ENCODE assay signal across 10 mouse cellular contexts in the genomic region with DNA sequence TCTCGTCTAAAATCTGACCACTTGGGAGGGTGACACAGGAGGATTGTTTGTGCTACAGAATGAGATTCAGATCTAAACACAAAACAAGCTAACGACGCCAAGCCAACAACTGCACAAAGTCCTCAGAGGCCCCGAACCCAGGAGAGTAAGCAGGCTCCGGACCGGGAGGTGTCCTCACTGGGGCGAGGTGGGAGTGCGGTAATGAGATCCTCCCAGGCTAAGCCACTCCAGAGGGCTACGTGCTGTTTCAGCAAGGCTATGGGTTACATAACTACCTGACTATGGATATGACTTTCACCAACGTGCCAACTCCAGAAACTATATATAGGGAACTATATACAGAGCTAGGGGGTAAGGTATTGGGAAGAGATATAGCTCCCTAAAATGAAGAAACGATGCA.
"Had no signal": no experiment of that assay in that cellular context is flagged by ENCODE, and none has a peak within 500 bp of the region (broad histone marks: within the 10 kb centered on the region; RNA-seq: fewer than 3 reads in every experiment).

No protein-coding gene starts in this region.

- H3K4me3 ChIP-seq: limb, embryonic 15.5 days; liver, embryonic 13.5 days; midbrain, embryonic 13.5 days had no signal

- DNase-seq: kidney, postnatal 36 days; layer of hippocampus, adult 9-11 months; layer of hippocampus, postnatal 36 days; liver, embryonic 13.5 days; lung, adult 18-20 months; right cerebral cortex, postnatal 14 days; thymus, postnatal 36 days had no signal

- H3K27ac ChIP-seq: kidney, postnatal 0 days; limb, embryonic 15.5 days; liver, embryonic 13.5 days; midbrain, embryonic 13.5 days had no signal

- H3K9ac ChIP-seq: limb, embryonic 15.5 days; liver, embryonic 13.5 days; midbrain, embryonic 13.5 days had no signal

- H3K9me3 ChIP-seq: limb, embryonic 15.5 days; liver, embryonic 13.5 days; midbrain, embryonic 13.5 days had no signal

- H3K4me2 ChIP-seq: limb, embryonic 15.5 days; liver, embryonic 13.5 days; midbrain, embryonic 13.5 days had no signal

- H3K4me1 ChIP-seq: limb, embryonic 15.5 days; liver, embryonic 13.5 days; midbrain, embryonic 13.5 days had no signal

- H3K27me3 ChIP-seq: limb, embryonic 15.5 days; liver, embryonic 13.5 days; midbrain, embryonic 13.5 days had no signal

- ATAC-seq: midbrain, embryonic 13.5 days had no signal
